Mouse (Mus musculus) brain, embryonic 14.5 days (tissue): Measurements from ENCODE around the gene Hist1h2be.
"Not testable (repeated sequence)": the region's sequence is repeated elsewhere in the genome, so short reads cannot be mapped to it uniquely, and the experiment has no call there.

Experiments
- CTCF ChIP-seq: fragments of 200-500 bp; IDR thresholded peaks from 2 replicates; pipeline ENCODE4 v1.5.1; 2012; ENCODE audit warnings: inconsistent platforms, mild to moderate bottlenecking, moderate library complexity, borderline replicate concordance; ENCODE audit not compliant: insufficient read depth, insufficient read length; ENCODE audit errors: extremely low read depth
- POLR2A ChIP-seq: fragments of 200-500 bp; IDR thresholded peaks from 2 replicates; pipeline ENCODE4 v1.6.1; 2012; ENCODE audit warnings: mild to moderate bottlenecking, inconsistent platforms, borderline replicate concordance; ENCODE audit not compliant: poor library complexity, insufficient read depth, insufficient read length, severe bottlenecking; ENCODE audit errors: extremely low read depth

DNA sequence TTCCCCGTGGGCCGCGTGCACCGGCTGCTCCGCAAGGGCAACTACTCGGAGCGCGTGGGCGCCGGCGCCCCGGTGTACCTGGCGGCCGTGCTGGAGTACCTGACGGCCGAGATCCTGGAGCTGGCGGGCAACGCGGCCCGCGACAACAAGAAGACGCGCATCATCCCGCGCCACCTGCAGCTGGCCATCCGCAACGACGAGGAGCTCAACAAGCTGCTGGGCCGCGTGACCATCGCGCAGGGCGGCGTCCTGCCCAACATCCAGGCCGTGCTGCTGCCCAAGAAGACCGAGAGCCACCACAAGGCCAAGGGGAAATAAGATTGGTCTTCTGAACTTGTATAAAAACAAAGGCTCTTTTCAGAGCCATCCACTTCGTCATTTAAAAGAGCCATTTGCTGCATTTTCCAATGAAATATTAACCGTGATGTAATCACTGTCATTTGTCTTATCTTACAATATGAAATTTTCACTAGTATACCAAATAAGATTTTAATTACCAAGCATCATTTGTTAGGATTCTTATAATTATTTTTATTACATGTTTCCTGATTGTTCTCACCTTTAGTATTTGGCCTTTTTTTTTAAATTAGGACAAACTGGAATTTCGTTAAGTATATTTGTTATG, 46.3 kb downstream of the Hist1h2be start:
- TF ChIP-seq CTCF, POLR2A: not testable (repeated sequence)
